Mouse (Mus musculus) ES-Bruce4 (cell line): ENCODE results near the gene Sec24a. TPM values are rescaled to one million over a fixed set of nuclear protein-coding genes. Genes with fewer than 3 reads are reported as not detected.

ENCODE experiments used
- H3K27ac ChIP-seq: 2 replicates; pipeline ENCODE4 v1.5.1; 2012; ENCODE audit warnings: low read length, inconsistent platforms; ENCODE audit not compliant: insufficient read depth
- H3K27me3 ChIP-seq: 2 replicates; pipeline ENCODE4 v1.6.1; 2012; ENCODE audit warnings: mild to moderate bottlenecking, low read length, inconsistent platforms; ENCODE audit not compliant: control insufficient read depth, poor library complexity, insufficient read depth, severe bottlenecking
- H3K36me3 ChIP-seq: 2 replicates; pipeline ENCODE4 v1.6.1; 2012; ENCODE audit warnings: inconsistent platforms, mild to moderate bottlenecking, low read length, moderate library complexity; ENCODE audit not compliant: control insufficient read depth, poor library complexity, insufficient read depth, severe bottlenecking
- H3K4me1 ChIP-seq: one replicate; pipeline ENCODE4 v1.8.1; 2011; ENCODE audit warnings: low read length; ENCODE audit not compliant: control insufficient read depth, insufficient read depth
- H3K4me3 ChIP-seq: 2 replicates; pipeline ENCODE4 v1.5.1; 2011; ENCODE audit warnings: low read depth, mild to moderate bottlenecking, low read length
- H3K9ac ChIP-seq: 2 replicates; pipeline ENCODE4 v1.6.1; 2012; ENCODE audit warnings: low read depth, mild to moderate bottlenecking, inconsistent platforms; ENCODE audit not compliant: poor library complexity, severe bottlenecking
- H3K9me3 ChIP-seq: replicated peaks from 2 replicates; pipeline ENCODE4 v1.6.1; 2012; ENCODE audit warnings: mild to moderate bottlenecking, low read length, inconsistent platforms; ENCODE audit not compliant: control insufficient read depth, poor library complexity, insufficient read depth, severe bottlenecking
- CTCF ChIP-seq: IDR thresholded peaks from one replicate; pipeline ENCODE4 v1.8.1; 2011; ENCODE audit warnings: low read depth, low read length
- EP300 ChIP-seq: IDR thresholded peaks from 2 replicates; pipeline ENCODE4 v1.6.1; 2011; ENCODE audit warnings: low read depth, low read length; ENCODE audit not compliant: insufficient read depth
- POLR2A ChIP-seq: IDR thresholded peaks from one replicate; pipeline ENCODE4 v1.8.1; 2011; ENCODE audit warnings: low read length; ENCODE audit not compliant: insufficient read depth
- polyA plus RNA-seq: library from polyadenylated mRNA; stranded (reverse); fragments of >200 nt; gene quantifications from 2 replicates; pipeline ENCODE4 v1.2.4, GENCODE M21; 2011; ENCODE audit warnings: low read depth; ENCODE audit not compliant: missing spikeins, insufficient read depth, insufficient read length

Sec24a gene
- polyA plus RNA-seq, 1 experiment = 50.2 TPM

DNA sequence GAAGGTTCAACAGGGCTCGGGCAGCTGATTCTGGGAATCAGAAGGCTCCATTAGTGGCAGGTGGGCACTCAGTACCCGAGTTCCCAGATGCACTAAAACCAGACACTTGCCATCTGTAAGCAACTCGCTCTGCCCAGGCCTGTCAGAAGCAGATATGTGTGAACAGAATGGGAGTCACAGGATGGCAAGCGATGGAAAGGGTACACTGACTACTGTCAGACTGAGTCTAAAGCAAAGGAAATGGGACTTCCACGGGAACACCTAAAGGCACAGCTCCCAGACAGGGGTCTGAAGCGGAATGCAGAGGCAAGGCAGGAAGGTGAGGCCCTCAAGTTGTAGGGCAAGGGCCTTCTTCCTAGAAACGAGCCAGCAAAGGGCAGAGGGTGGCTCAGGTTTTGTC, 117.2 kb downstream of the Sec24a start:
- H3K9me3 ChIP-seq = no peaks in the 10 kb centered on the region
- peaks cover 25% of the 10 kb centered on the region for H3K36me3 ChIP-seq
- H3K9ac ChIP-seq = peak overlapping the region; percentile 4
- peak overlapping the region; percentile 55; the same call in 1 of the 2 replicates for H3K4me3 ChIP-seq
- peaks cover 6% of the 10 kb centered on the region for H3K4me1 ChIP-seq
- no peak for TF ChIP-seq EP300
- TF ChIP-seq CTCF = no peak
- TF ChIP-seq POLR2A = no peak
- H3K27ac ChIP-seq = peak overlapping the region; percentile 58; the same call in 1 of the 2 replicates
- no peaks in the 10 kb centered on the region for H3K27me3 ChIP-seq

DNA sequence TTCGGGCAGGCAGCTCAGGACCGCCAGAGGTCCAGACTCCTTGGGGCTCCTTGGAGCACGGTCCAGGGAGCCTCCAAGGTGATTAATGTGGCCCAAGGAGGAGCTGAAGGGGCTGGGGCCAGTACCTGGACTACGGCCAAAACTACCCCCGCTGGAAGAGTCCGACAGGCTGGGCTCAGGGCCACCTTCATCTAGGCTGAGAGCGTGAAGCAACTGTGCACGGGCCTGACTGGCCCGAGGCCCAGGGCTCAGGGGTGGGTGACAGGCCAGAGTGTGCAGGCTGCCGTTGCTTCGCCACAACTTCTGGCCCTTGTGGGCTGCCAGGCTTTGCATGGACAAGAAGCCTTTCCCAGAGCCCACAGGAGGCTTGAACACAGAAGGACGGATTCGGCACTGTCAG, 118.1 kb downstream of the Sec24a start:
- TF ChIP-seq CTCF (no peak), EP300 (no peak), POLR2A (no peak)
- H3K4me3 ChIP-seq = no peak overlapping the region
- no peaks in the 10 kb centered on the region for H3K27me3 ChIP-seq
- H3K4me1 ChIP-seq = peaks cover 11% of the 10 kb centered on the region
- H3K9ac ChIP-seq = peak overlapping the region; percentile 4; the same call in 1 of the 2 replicates
- H3K27ac ChIP-seq = 0 out of 2 replicates have a peak overlapping the region, but pooled peaks have one; percentile 1
- peaks cover 25% of the 10 kb centered on the region for H3K36me3 ChIP-seq
- no peaks in the 10 kb centered on the region for H3K9me3 ChIP-seq

DNA sequence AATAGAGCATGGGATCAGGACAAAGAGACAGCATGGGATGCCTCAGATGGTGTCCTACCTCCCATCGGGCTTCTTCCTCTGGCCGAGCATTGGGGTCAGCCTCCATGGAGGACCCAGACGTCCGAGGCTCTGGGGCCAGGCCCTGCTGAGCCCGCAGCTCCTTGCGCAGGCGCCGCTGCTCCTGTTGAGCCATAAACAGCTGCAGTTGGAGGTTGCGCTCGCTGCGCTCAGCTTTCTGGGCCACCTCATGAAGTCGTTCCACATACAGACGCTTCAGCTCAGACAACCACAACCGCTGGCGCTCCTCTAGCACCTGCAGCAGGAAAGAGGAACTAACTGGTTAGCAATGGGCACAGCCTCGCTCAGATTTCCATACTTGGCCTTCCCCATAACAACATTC, 119.2 kb downstream of the Sec24a start:
- Histone ChIP-seq H3K4me3 (peak overlapping the region; percentile 36), H3K9me3 (no peaks in the 10 kb centered on the region), H3K36me3 (peaks cover 25% of the 10 kb centered on the region), H3K9ac (peak overlapping the region; percentile 48), H3K27ac (peak overlapping the region; percentile 14), H3K27me3 (no peaks in the 10 kb centered on the region), H3K4me1 (peaks cover 11% of the 10 kb centered on the region)
- TF ChIP-seq POLR2A (no peak), CTCF (no peak)

DNA sequence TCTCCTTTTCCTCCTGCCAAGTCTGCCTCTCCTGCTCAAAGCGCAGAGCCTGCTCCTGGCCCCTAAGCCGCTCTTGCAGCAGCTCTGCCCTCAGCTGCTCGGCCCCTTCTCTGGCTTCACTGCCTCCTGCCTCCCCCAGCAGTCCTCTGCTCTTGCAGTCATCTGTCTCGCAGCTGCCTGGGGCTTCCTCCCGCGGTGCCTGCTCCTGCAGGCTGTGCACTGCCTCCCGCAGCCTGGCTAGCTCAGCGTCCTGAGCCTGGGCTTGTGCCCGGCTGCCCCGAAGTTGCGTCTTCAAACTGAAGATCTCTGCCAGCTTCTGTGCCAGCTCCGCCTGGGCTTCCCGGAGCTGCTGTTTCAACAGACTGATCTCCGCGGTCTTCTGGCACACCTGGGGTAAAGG, 119.7 kb downstream of the Sec24a start:
- Histone ChIP-seq H3K27ac (peak overlapping the region; percentile 2), H3K36me3 (peaks cover 25% of the 10 kb centered on the region), H3K4me1 (peaks cover 11% of the 10 kb centered on the region), H3K9me3 (no peaks in the 10 kb centered on the region), H3K9ac (peak overlapping the region; percentile 48), H3K4me3 (peak overlapping the region; percentile 36), H3K27me3 (no peaks in the 10 kb centered on the region)
- TF ChIP-seq POLR2A (no peak), EP300 (no peak), CTCF (no peak)

DNA sequence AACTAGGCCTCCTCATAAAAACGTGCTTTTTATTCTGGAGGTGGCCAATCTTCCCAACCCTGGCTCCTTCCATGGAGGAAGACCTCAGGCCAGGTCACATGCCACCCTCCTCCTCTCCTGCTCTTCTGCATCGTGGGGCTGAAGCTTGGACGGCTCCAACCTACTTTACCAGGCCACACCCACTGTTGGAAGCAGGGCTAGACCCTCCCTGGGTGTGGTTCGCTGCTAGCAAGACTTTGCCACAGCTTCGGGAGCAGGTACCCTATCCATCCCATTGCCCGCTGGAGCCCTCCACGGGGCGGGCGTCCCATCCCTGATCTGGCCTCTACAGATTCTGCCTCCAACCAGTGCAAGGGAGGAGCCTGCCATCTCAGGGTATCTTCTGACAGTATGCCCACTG, 120.2 kb downstream of the Sec24a start:
- peaks cover 25% of the 10 kb centered on the region for H3K36me3 ChIP-seq
- H3K27me3 ChIP-seq = no peaks in the 10 kb centered on the region
- peak overlapping the region; percentile 36 for H3K4me3 ChIP-seq
- H3K9ac ChIP-seq = peak overlapping the region; percentile 48
- H3K4me1 ChIP-seq = peaks cover 10% of the 10 kb centered on the region
- H3K27ac ChIP-seq = 0 out of 2 replicates have a peak overlapping the region, but pooled peaks have one; percentile 2
- TF ChIP-seq CTCF = no peak
- TF ChIP-seq EP300 = no peak
- TF ChIP-seq POLR2A = no peak
- no peaks in the 10 kb centered on the region for H3K9me3 ChIP-seq

Other genes starting within 250 kb of the Sec24a start
- gene Phykpl, start 178.9 kb downstream of the Sec24a start, polyA plus RNA-seq = 8.1 and 10.5 TPM in 2 replicates
- 609 and 639 TPM in 2 replicates for gene Hnrnpab, start 156.8 kb downstream of the Sec24a start, polyA plus RNA-seq
- 202 and 205 TPM in 2 replicates for gene Nhp2, start 143.9 kb downstream of the Sec24a start, polyA plus RNA-seq
- gene Rmnd5b, start 127.7 kb downstream of the Sec24a start, polyA plus RNA-seq = 17.9 and 20.2 TPM in 2 replicates
- 18.5 and 19.9 TPM in 2 replicates for gene N4bp3, start 112.8 kb downstream of the Sec24a start, polyA plus RNA-seq
- 10.1 and 10.6 TPM in 2 replicates for gene D930048N14Rik, start 112.7 kb downstream of the Sec24a start, polyA plus RNA-seq
- gene 0610009B22Rik, start 74.8 kb downstream of the Sec24a start, polyA plus RNA-seq = 37.9 and 45.7 TPM in 2 replicates
- gene Sar1b, start 53 bp upstream of the Sec24a start, polyA plus RNA-seq = 38.8 and 39.5 TPM in 2 replicates
- gene Jade2, start 94.0 kb upstream of the Sec24a start, polyA plus RNA-seq = 9.6 and 10.1 TPM in 2 replicates
- gene Cdkn2aipnl, start 204.0 kb upstream of the Sec24a start, polyA plus RNA-seq = 69.8 and 77.1 TPM in 2 replicates
- 194 and 197 TPM in 2 replicates for gene Ube2b, start 237.1 kb upstream of the Sec24a start, polyA plus RNA-seq
- gene Cdkl3, start 240.6 kb upstream of the Sec24a start, polyA plus RNA-seq = 9.6 and 12.9 TPM in 2 replicates